In the genomic region with DNA sequence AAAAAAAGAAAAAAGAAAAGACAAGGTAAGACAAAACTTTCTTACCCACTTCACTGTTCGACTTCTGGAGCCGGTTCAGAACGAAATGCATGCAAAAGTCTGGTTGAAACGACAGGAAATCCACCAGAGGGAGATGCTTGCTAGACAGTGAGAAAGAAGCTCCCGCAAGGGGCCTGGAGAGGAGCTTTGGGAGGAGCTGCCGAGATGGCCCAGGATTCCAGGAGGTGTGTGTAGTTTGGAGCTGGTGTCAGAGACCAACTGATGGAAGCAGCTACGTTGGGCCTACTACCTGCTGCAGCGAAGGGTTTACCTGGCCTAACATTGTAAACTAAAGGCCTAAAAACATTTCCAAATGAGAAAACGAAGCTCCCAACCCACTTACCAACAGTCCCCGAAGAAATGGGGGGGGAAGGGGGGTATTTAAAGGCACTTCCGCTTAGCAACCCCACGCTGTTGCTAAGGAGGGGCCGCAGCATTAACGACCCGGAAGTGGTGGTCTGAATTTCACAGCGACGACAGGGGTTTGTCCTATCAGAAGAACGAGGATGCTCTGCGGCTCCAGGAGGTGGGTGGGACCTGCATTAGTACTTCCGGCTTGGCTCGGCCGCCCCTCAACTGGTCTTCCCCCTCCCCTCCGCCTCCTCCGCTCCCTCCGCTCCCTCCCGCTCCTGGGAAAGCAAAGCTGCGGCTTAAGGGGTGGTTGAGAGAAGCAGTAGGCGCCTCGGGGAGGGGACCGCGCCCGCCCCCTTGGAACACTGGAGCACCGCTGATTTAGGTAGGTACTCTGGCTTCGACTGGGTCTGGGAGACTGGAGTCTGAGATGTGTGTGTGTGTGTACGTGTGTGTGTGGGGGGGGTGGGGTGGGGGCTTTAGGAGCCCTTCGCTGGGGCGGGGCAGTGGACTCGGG, we compare ENCODE assay signal across 8 mouse cellular contexts. TPM values are rescaled to one million over a fixed set of nuclear protein-coding genes. Genes with fewer than 3 reads are reported as not detected.
DNase-seq lines count a peak whose midpoint lies in the region; ATAC-seq and TF ChIP-seq lines count a peak whose summit lies in the region.

A gene (minus strand): TSS at position 401 of the 907 bp plus-strand sequence.
A gene (plus strand): TSS at position 531 of the 907 bp plus-strand sequence.

- peak within 1 kb of the TSS; percentile 85 for H3K4me2 ChIP-seq in forebrain, embryonic 16.5 days (ENCODE audit: low read length)
- peak within 1 kb of the TSS; percentile 84 for H3K4me2 ChIP-seq in lung, embryonic 14.5 days

- DNase-seq in G1E (ENCODE audit: low spot score), result peak; percentile 85
- DNase-seq in cerebellum, adult 18-20 months, result peak; percentile 93 to 98
- peak; percentile 88 to 90 for DNase-seq in heart, postnatal 36 days
- DNase-seq in layer of hippocampus, adult 2 months (ENCODE audit: low spot score in 2 of 2), result peak; percentile 94 to 98
- DNase-seq in lung, embryonic 14.5 days, result peak; percentile 97
- DNase-seq in thymus, adult 2 months, result peak; percentile 89

- 0% methylated on average over 34 of the region's 38 CpGs for WGBS in forebrain, embryonic 16.5 days
- WGBS in lung, embryonic 14.5 days, result 2% methylated on average over 38 of the region's 38 CpGs
- under 1% methylated on average over 38 of the region's 38 CpGs for WGBS in olfactory bulb, adult 2 months
- WGBS in thymus, adult 2 months, result under 1% methylated on average over 38 of the region's 38 CpGs

- 0 out of 2 replicates have a peak, but pooled peaks have one; percentile 31 for TF ChIP-seq POLR2A in olfactory bulb, adult 2 months (IDR thresholded peaks at IDR 0.05; ENCODE audit: insufficient read depth, low read depth, low read length)
- TF ChIP-seq POLR2A in thymus, adult 2 months (IDR thresholded peaks at IDR 0.05; ENCODE audit: control insufficient read depth, extremely low read depth, insufficient read depth, low read length, poor library complexity), result peak; percentile 20; the same call in 1 of the 2 replicates

- H3K9ac ChIP-seq in forebrain, embryonic 16.5 days (replicated peaks; ENCODE audit: low read depth, low read length), result peak within 1 kb of the TSS; percentile 82
- peak within 1 kb of the TSS; percentile 80 for H3K9ac ChIP-seq in lung, embryonic 14.5 days

- H3K27ac ChIP-seq in forebrain, embryonic 16.5 days (ENCODE audit: low read length), result peak within 1 kb of the TSS; percentile 90
- peak within 1 kb of the TSS; percentile 90 for H3K27ac ChIP-seq in layer of hippocampus, adult 2 months
- peak within 1 kb of the TSS; percentile 87 for H3K27ac ChIP-seq in lung, embryonic 14.5 days (ENCODE audit: low read depth)
- H3K27ac ChIP-seq in olfactory bulb, adult 2 months (ENCODE audit: insufficient read depth, low read depth, low read length), result peak within 1 kb of the TSS; percentile 32; the same call in 1 of the 2 replicates
- H3K27ac ChIP-seq in thymus, adult 2 months (ENCODE audit: control insufficient read depth, insufficient read depth, low read length), result peak within 1 kb of the TSS; percentile 86

- H3K27me3 ChIP-seq in G1E (ENCODE audit: insufficient read depth, low read length), result no peaks in the 10 kb centered on the region
- no peaks in the 10 kb centered on the region for H3K27me3 ChIP-seq in forebrain, embryonic 16.5 days (replicated peaks; ENCODE audit: control insufficient read depth, insufficient read depth, low read length)
- H3K27me3 ChIP-seq in lung, embryonic 14.5 days (ENCODE audit: insufficient read depth, low read length), result no peaks in the 10 kb centered on the region
- H3K27me3 ChIP-seq in thymus, adult 2 months (ENCODE audit: control insufficient read depth, insufficient read depth, low read length), result no peaks in the 10 kb centered on the region

- peak; percentile 93 for ATAC-seq in G1E (ENCODE audit: extremely low read depth, insufficient number of reproducible peaks, low FRiP score, poor library complexity, severe bottlenecking)
- peak; percentile 99 for ATAC-seq in forebrain, embryonic 16.5 days
- peak; percentile 98 for ATAC-seq in lung, embryonic 14.5 days (ENCODE audit: insufficient read depth)

- intact Hi-C loops in heart, postnatal 36 days (cut with DNase I), result loop anchor here (2.0 to 5.0 kb wide), 3 partner anchors 24 to 154 kb away; a partner anchor contains a TSS

- no peaks in the 10 kb centered on the region for H3K9me3 ChIP-seq in G1E (replicated peaks)
- H3K9me3 ChIP-seq in forebrain, embryonic 16.5 days (ENCODE audit: control insufficient read depth, low read length), result no peaks in the 10 kb centered on the region
- no peaks in the 10 kb centered on the region for H3K9me3 ChIP-seq in lung, embryonic 14.5 days (ENCODE audit: low read depth, low read length)

- H3K4me3 ChIP-seq in G1E (ENCODE audit: low read depth, low read length), result peak within 1 kb of the TSS; percentile 90
- peak within 1 kb of the TSS; percentile 88 for H3K4me3 ChIP-seq in forebrain, embryonic 16.5 days (replicated peaks; ENCODE audit: low read length)
- peak within 1 kb of the TSS; percentile 82 for H3K4me3 ChIP-seq in layer of hippocampus, adult 2 months
- peak within 1 kb of the TSS; percentile 82 for H3K4me3 ChIP-seq in lung, embryonic 14.5 days (ENCODE audit: low read depth, low read length)
- peak within 1 kb of the TSS; percentile 85 for H3K4me3 ChIP-seq in olfactory bulb, adult 2 months (ENCODE audit: insufficient read depth, low read depth, low read length)
- H3K4me3 ChIP-seq in thymus, adult 2 months (ENCODE audit: control insufficient read depth, insufficient read depth, low read length), result peak within 1 kb of the TSS; percentile 98

- no peak for TF ChIP-seq CTCF in G1E (IDR thresholded peaks at IDR 0.05; ENCODE audit: low read depth, low read length)
- peak; percentile 74 for TF ChIP-seq CTCF in layer of hippocampus, adult 2 months (conservative IDR thresholded peaks at IDR 0.05)
- TF ChIP-seq CTCF in lung, embryonic 14.5 days (IDR thresholded peaks at IDR 0.05; ENCODE audit: low read depth), result peak; percentile 46
- no peak for TF ChIP-seq CTCF in olfactory bulb, adult 2 months (IDR thresholded peaks at IDR 0.05; ENCODE audit: insufficient read depth, low read depth, low read length)
- TF ChIP-seq CTCF in thymus, adult 2 months (IDR thresholded peaks at IDR 0.05; ENCODE audit: borderline replicate concordance, control insufficient read depth, extremely low read depth, insufficient read depth, low read length, poor library complexity), result no peak; the same call in 1 of the 2 replicates

- peaks cover 18% of the 10 kb centered on the region for H3K4me1 ChIP-seq in G1E (ENCODE audit: insufficient read depth, low read depth, low read length)
- H3K4me1 ChIP-seq in forebrain, embryonic 16.5 days (replicated peaks; ENCODE audit: control insufficient read depth, insufficient read depth, low read length), result peaks cover 6% of the 10 kb centered on the region
- H3K4me1 ChIP-seq in lung, embryonic 14.5 days (ENCODE audit: insufficient read depth), result 0 out of 2 replicates have a peak, but pooled peaks cover 2% of the 10 kb centered on the region
- H3K4me1 ChIP-seq in olfactory bulb, adult 2 months (ENCODE audit: control insufficient read depth, insufficient read depth, low read length), result no peaks in the 10 kb centered on the region
- H3K4me1 ChIP-seq in thymus, adult 2 months (replicated peaks; ENCODE audit: control insufficient read depth, insufficient read depth, low read length), result peaks cover 5% of the 10 kb centered on the region

- H3K36me3 ChIP-seq in G1E (replicated peaks), result peaks cover 11% of the 10 kb centered on the region
- H3K36me3 ChIP-seq in forebrain, embryonic 16.5 days (ENCODE audit: control insufficient read depth, insufficient read depth), result no peaks in the 10 kb centered on the region
- H3K36me3 ChIP-seq in lung, embryonic 14.5 days (ENCODE audit: insufficient read depth), result peaks cover 21% of the 10 kb centered on the region
- H3K36me3 ChIP-seq in thymus, adult 2 months (ENCODE audit: control insufficient read depth, insufficient read depth, low read length), result no peaks in the 10 kb centered on the region

RNA-seq across cellular contexts. Expression of the first gene that starts in this region (rescaled TPM):
- 31.9 and 40.5 TPM in 2 replicates for total RNA-seq in G1E (2014; fragmentation: Nextera tagmentation)
- total RNA-seq in G1E (2017), result 24.4 and 24.7 TPM in 2 replicates
- 2.6 and 5.2 TPM in 2 replicates for polyA plus RNA-seq in G1E (2012)
- polyA plus RNA-seq in forebrain, embryonic 16.5 days (2015; fragmentation: Nextera tagmentation; extraction: Ambion mirVana), result 27.0 and 27.5 TPM in 2 replicates
- total RNA-seq in heart, postnatal 36 days (2021), result 10 to 100 TPM; 17.1 to 18.8 TPM
- 10 to 100 TPM; 39.0 to 41.2 TPM for total RNA-seq in layer of hippocampus, adult 2 months (2021)
- 32.5 and 34.0 TPM in 2 replicates for polyA plus RNA-seq in lung, embryonic 14.5 days (2014; fragmentation: Nextera tagmentation; extraction: Ambion mirVana)
- 109 TPM in 1 of 2 replicates, not detected in the other for polyA plus RNA-seq in olfactory bulb, adult 2 months (2012; ENCODE audit: insufficient read depth, insufficient read length, low replicate concordance, missing spikeins)
- 10.8 and 12.6 TPM in 2 replicates for polyA plus RNA-seq in thymus, adult 2 months (2012; rRNA removed)

RNA-seq across cellular contexts. Expression of the second gene that starts in this region (rescaled TPM):
- 63.9 and 81.9 TPM in 2 replicates for total RNA-seq in G1E (2014; fragmentation: Nextera tagmentation)
- 25.4 and 34.1 TPM in 2 replicates for total RNA-seq in G1E (2017)
- polyA plus RNA-seq in G1E (2012), result 8.7 and 9.5 TPM in 2 replicates
- 26.2 and 27.8 TPM in 2 replicates for polyA plus RNA-seq in forebrain, embryonic 16.5 days (2015; fragmentation: Nextera tagmentation; extraction: Ambion mirVana)
- 10 to 100 TPM in 1 of 2 experiments, 1 to 10 TPM in 1; 8.6 to 12.0 TPM for total RNA-seq in heart, postnatal 36 days (2021)
- 10 to 100 TPM; 41.6 to 44.0 TPM for total RNA-seq in layer of hippocampus, adult 2 months (2021)
- 19.2 and 19.5 TPM in 2 replicates for polyA plus RNA-seq in lung, embryonic 14.5 days (2014; fragmentation: Nextera tagmentation; extraction: Ambion mirVana)
- 103 TPM in 1 of 2 replicates, not detected in the other for polyA plus RNA-seq in olfactory bulb, adult 2 months (2012; ENCODE audit: insufficient read depth, insufficient read length, low replicate concordance, missing spikeins)
- 12.4 and 12.9 TPM in 2 replicates for polyA plus RNA-seq in thymus, adult 2 months (2012; rRNA removed)

Comparison
In these comparisons a context has a peak if more than half of its experiments do, and no peak if none do; other contexts are left out.
1. Peak in every context shown above with its lines: DNase-seq, ATAC-seq, H3K4me3 ChIP-seq and H3K27ac ChIP-seq.
2. CTCF ChIP-seq: peak in layer of hippocampus, adult 2 months (single experiment) and lung, embryonic 14.5 days (single experiment); none in G1E (single experiment), olfactory bulb, adult 2 months (single experiment) and thymus, adult 2 months (single experiment).
3. H3K27ac ChIP-seq: peak in every context shown above with its lines; median percentile 90 in forebrain, embryonic 16.5 days; 90 in layer of hippocampus, adult 2 months; 87 in lung, embryonic 14.5 days; 86 in thymus, adult 2 months; 32 in olfactory bulb, adult 2 months.